Mouse (Mus musculus): Measurements from ENCODE around the gene Gm10271.

DNA sequence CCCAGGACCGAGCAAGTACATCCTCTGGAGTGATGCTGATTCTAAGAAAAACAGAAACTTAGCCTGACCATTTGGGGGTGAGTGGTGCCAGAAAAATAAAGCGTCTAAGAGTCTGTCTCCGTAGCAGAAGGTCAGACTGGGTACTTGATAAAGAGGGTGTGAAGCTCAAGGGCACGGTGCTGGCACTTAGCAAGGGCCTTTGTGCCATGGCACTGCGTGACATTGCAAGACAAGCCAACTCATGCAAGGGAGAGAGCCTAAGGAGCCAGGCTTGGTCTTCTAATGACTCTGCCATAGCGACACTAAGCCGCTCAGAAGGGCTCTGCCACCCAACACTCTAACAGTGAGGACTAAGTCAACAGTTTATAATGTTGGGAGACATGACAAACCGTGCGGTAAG lies 6.4 kb upstream of the Gm10271 start:
- TF ChIP-seq CTCF (conservative IDR thresholded peaks at IDR 0.05; ENCODE audit: low read length) (no peak), POU5F1 (IDR thresholded peaks at IDR 0.05; ENCODE audit: borderline replicate concordance, low read length) (no peak)

All from E14TG2a.4 (cell line).